ENCODE assay signal across 24 mouse cellular contexts in the genomic region with DNA sequence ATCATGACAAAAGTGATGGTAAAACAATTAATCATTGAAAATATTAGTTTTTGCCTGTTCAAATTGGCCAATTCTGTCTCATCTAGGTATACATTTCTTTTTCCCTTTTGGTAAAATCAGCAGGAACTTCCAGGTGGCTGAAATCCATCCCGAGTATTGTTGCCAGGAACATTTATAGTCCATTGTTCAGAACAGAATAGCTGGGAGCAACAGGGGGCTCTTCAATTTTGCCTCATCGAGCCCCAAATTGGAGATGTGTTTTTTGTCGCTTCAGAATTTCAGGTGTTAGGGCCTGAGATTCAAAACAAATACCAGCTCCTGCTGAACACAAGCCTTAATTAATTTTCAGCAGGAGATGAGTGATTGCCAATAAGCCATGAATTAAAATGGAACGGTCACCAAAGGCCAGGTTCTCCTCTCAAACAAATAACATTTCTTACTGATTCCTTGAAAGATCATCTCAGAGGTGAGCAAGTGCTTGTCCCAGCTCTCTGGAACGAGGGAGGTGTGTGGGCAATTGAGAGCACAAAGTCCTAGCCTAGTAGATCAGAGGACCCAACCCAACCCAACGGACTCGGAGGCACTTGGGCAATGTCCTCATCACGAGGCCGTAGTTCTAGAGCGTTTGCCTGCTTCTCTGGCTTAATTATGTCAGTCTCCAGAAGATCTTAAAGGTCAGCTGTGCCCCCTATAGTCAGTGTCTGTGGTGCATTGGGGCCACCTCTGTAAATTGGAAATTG.
DNase-seq lines count a peak whose midpoint lies in the region; ATAC-seq lines count a peak whose summit lies in the region.
"Had no signal": no experiment of that assay in that cellular context is flagged by ENCODE, and none has a peak within 500 bp of the region (broad histone marks: within the 10 kb centered on the region; RNA-seq: fewer than 3 reads in every experiment).

No protein-coding gene starts in this region.

- DNase-seq in cerebellum, adult 9-10 months = peak; percentile 66
- no peak for DNase-seq in cerebellum, postnatal 36 days
- peak; percentile 59 to 61 for DNase-seq in kidney, adult 8-10 months
- no peak for DNase-seq in kidney, postnatal 4 days
- DNase-seq in kidney, postnatal 14 days = peak; percentile 24
- no peak for DNase-seq in left cerebral cortex, adult 9 months (ENCODE audit: low spot score in 2 of 2)
- DNase-seq: adrenal gland, postnatal 36 days; B cell, adult 2 months; gastrocnemius, postnatal 14 days; heart, adult 11 months; lung, adult 18-20 months; lung, postnatal 14 days; thymus, postnatal 25 days had no signal

- no peak overlapping the region for H3K4me2 ChIP-seq in intestine, embryonic 15.5 days (replicated peaks)
- H3K4me2 ChIP-seq: forebrain, embryonic 15.5 days; heart, embryonic 11.5 days; liver, embryonic 12.5 days; midbrain, embryonic 11.5 days; stomach, embryonic 15.5 days had no signal

- H3K4me3 ChIP-seq in intestine, embryonic 15.5 days (replicated peaks) = no peak overlapping the region
- H3K4me3 ChIP-seq: embryonic facial prominence, embryonic 10.5 days; forebrain, embryonic 15.5 days; liver, embryonic 12.5 days; stomach, embryonic 15.5 days had no signal

- H3K4me1 ChIP-seq in intestine, embryonic 15.5 days (replicated peaks) = no peaks in the 10 kb centered on the region
- H3K4me1 ChIP-seq: liver, embryonic 12.5 days; stomach, embryonic 15.5 days had no signal

- H3K27ac ChIP-seq in intestine, embryonic 15.5 days = no peak overlapping the region
- H3K27ac ChIP-seq: embryonic facial prominence, embryonic 10.5 days; liver, embryonic 12.5 days; stomach, embryonic 15.5 days had no signal

- H3K9me3 ChIP-seq in intestine, embryonic 15.5 days = no peaks in the 10 kb centered on the region
- H3K9me3 ChIP-seq: embryonic facial prominence, embryonic 10.5 days; forebrain, embryonic 15.5 days; G1E; liver, embryonic 12.5 days; stomach, embryonic 15.5 days had no signal

- H3K36me3 ChIP-seq in intestine, embryonic 15.5 days = no peaks in the 10 kb centered on the region
- H3K36me3 ChIP-seq: embryonic facial prominence, embryonic 10.5 days; forebrain, embryonic 15.5 days; G1E; liver, embryonic 12.5 days; stomach, embryonic 15.5 days had no signal

- H3K27me3 ChIP-seq in intestine, embryonic 15.5 days (replicated peaks) = no peaks in the 10 kb centered on the region
- H3K27me3 ChIP-seq: CH12.LX; forebrain, embryonic 15.5 days; liver, embryonic 12.5 days; stomach, embryonic 15.5 days had no signal

- whole genome bisulfite sequencing in intestine, embryonic 15.5 days = 75% methylated on average over 10 of the region's 10 CpGs

- H3K9ac ChIP-seq in intestine, embryonic 15.5 days = no peak overlapping the region
- H3K9ac ChIP-seq: forebrain, embryonic 15.5 days; liver, embryonic 12.5 days; stomach, embryonic 15.5 days had no signal

- ATAC-seq in intestine, embryonic 15.5 days = peak; percentile 69
- ATAC-seq: forebrain, embryonic 15.5 days; hindbrain, embryonic 16.5 days; liver, embryonic 12.5 days; Patski had no signal

Comparison
In these comparisons a context has a peak if more than half of its experiments do, and no peak if none do; other contexts are left out.
1. DNase-seq: peak in cerebellum, adult 9-10 months (single experiment), kidney, adult 8-10 months (2 of 2) and kidney, postnatal 14 days (single experiment); none in cerebellum, postnatal 36 days (0 of 2), kidney, postnatal 4 days (0 of 2) and left cerebral cortex, adult 9 months (0 of 2).